Mouse (Mus musculus): Measurements from ENCODE around the gene Gm49396. TPM values are rescaled to one million over a fixed set of nuclear protein-coding genes. Genes with fewer than 3 reads are reported as not detected.

Gene Gm49396
- total RNA-seq (2017) = 20.0 and 20.3 TPM in 2 replicates

- ATAC-seq (ENCODE audit: extremely low read depth, insufficient number of reproducible peaks, low FRiP score, poor library complexity, severe bottlenecking) = peak; percentile 73
Observed at GRCm38 (mm10) chr7:30563117-30563905, at the start of gene Gm49396, which contains the start of the genes U2af1l4 and Psenen. Gene Gm49396, plus strand, starts transcription at chr7:30563344. Gene U2af1l4, plus strand, starts transcription at chr7:30563301. Gene Psenen, minus strand, starts transcription at chr7:30563627.

DNA sequence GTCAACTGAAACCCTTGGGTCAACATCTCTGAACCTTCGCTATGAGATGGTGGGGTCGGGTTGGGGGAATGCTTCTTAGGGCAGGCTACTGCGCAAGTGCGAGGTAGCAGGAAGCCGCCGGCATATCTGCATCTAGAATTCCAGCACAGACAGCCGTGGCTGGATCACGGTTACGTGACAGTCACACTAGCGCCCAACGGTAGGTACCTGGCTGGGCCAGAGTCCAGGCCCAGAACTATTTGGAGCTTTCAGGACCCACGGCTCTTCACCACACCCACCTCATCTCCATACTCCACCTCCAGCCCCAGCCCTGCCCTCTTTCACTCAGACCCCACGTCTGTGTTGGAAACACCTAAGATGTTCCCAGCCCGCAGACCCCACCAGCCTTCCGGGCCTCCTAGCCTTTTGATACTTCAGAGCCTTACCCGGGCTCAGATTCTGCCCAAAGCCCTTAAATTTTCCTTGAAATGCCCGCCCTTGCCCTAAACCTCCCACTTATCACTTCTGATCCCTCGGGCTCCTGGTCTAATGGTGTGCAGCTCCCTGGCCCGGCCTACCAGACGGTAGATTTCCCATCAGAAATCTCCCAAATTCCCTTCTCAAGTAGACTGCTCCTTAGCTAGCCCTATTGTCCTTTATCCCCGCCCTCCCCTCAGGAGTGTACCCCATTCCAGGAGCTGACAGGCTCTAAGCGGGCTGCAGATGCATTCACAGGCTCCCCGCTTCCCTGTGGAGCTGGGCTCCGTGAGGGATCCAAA lies 48.0 kb upstream of the Gm49396 start:
- no peak for ATAC-seq (ENCODE audit: extremely low read depth, insufficient number of reproducible peaks, low FRiP score, poor library complexity, severe bottlenecking)

DNA sequence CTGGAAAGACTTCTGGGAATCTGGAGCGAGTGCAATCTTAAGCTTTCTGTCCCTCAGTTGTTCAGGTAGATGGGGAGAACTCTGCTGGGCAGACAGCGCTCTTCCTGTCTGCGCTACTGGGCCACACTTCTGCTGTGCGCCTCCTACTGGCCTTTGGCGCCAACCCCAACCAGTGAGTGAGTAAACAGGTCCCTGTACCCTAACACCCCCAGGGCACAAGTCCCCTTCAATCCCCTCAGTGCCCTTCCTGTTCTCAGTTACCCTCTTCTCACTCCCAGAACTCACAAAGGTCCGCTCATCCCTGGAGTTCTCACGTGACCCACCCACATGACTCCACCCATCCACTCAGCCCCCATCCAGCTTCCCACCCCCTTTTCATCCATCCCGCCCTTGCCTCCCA lies 44.8 kb upstream of the Gm49396 start:
- ATAC-seq (ENCODE audit: extremely low read depth, insufficient number of reproducible peaks, low FRiP score, poor library complexity, severe bottlenecking) = no peak

DNA sequence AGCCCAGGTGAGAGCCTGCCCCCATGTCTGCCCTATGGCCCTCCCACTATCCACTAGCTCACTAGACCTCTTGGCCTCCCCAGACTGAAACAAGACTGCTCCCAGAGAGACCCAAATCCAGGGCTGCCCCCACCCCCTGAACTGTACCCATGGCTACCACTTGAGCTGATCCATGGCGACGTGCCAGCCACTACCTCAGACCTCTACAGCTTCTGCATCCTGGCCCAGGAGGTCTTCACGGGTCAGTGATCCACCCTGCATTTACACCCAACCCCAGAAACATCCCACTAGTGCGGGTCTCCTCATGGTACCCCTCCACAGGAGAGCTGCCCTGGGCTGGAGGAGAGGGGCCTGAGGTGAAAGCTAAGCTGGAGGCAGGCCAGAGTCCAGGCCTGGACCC lies 42.7 kb upstream of the Gm49396 start:
- no peak for ATAC-seq (ENCODE audit: extremely low read depth, insufficient number of reproducible peaks, low FRiP score, poor library complexity, severe bottlenecking)

DNA sequence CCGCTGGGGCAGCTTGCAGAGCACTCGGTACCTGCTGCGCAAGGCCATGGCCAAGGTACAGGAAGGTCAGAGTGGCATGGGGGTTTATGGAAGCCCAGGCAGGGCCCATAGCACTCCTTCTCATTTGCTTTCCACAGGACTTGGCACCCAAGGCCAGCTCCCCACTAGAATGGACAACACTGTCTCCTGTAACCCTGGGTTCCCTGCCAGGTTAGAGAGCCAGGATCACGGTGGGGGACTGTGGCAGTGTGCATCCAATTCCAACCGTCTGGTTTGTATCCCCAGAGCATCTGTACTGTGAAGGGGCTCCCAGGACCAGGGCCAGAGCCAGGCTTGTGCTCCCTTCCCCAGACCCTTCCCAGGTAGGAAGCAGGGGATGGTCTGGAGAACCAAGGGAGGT lies 42.3 kb upstream of the Gm49396 start:
- ATAC-seq (ENCODE audit: extremely low read depth, insufficient number of reproducible peaks, low FRiP score, poor library complexity, severe bottlenecking) = no peak

DNA sequence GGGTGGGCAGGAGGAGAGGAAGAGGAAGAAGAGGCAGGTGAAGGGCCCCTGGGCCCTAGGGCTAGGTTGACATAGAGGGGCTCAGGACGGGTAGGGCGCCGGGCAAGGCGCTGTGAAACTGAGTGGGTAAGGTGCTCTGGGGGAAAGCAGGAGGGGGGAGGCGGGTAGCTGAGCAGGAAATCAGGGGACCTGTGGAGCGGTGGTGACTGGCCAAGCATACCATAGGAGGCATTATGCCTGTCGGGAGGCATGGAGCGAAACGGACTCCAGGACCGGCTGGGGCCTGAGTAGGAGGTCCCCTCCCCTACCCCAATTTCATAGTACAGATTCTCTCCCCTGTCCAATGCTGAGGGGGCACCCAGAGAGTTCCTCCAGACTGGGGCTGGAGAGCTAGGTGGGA lies 40.3 kb upstream of the Gm49396 start:
- ATAC-seq (ENCODE audit: extremely low read depth, insufficient number of reproducible peaks, low FRiP score, poor library complexity, severe bottlenecking) = no peak

DNA sequence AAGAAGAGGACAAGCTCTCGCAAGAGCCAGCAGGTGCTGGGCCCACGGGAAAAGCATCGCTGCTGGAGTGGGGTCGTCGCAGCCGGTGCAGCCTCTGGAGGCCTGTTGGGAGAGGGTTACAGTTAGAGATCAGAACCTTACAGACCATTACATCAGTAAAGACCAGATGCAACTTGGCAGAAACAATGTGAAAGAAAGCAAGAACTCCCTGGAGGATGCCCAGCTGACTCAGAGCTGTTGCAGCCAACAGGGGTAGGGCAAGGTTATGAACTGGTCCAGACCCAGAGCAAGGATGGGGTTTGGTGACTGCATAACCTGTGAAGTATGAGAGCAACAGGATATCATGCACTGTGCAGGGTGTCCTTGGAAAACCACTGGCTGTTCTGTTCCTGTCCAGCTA lies 38.7 kb upstream of the Gm49396 start:
- ATAC-seq (ENCODE audit: extremely low read depth, insufficient number of reproducible peaks, low FRiP score, poor library complexity, severe bottlenecking) = no peak

- ATAC-seq (ENCODE audit: extremely low read depth, insufficient number of reproducible peaks, low FRiP score, poor library complexity, severe bottlenecking) = no peak
Observed at GRCm38 (mm10) chr7:30525954-30526353, 37.2 kb upstream of the Gm49396 start.

DNA sequence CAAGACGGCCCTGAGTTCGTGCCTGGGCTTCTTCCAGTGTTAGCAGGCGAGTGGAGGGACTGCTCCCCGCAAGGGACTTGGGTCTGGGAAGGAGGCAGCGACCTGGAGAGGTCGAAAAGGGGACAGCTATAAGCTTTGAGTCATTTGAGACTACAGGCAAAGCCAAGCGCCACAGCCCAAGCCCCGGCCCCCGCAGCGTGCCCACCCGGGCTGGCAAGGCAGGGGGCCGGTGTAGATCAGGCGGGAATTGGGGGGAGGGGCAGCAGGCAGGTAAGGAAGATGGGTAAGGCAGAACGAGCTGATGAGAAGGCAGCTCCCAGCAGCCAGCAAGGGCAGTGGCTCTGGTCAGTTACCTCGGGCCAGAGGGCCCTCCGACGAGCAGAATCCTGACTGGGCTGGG lies 36.7 kb upstream of the Gm49396 start:
- no peak for ATAC-seq (ENCODE audit: extremely low read depth, insufficient number of reproducible peaks, low FRiP score, poor library complexity, severe bottlenecking)

GRCm38 (mm10) chr7:30526981-30527380 lies 36.2 kb upstream of the Gm49396 start:
- ATAC-seq (ENCODE audit: extremely low read depth, insufficient number of reproducible peaks, low FRiP score, poor library complexity, severe bottlenecking) = no peak

- no peak for ATAC-seq (ENCODE audit: extremely low read depth, insufficient number of reproducible peaks, low FRiP score, poor library complexity, severe bottlenecking)
Observed at GRCm38 (mm10) chr7:30531291-30531815, 31.8 kb upstream of the Gm49396 start.

GRCm38 (mm10) chr7:30532931-30533330 lies 30.2 kb upstream of the Gm49396 start:
- no peak for ATAC-seq (ENCODE audit: extremely low read depth, insufficient number of reproducible peaks, low FRiP score, poor library complexity, severe bottlenecking)

DNA sequence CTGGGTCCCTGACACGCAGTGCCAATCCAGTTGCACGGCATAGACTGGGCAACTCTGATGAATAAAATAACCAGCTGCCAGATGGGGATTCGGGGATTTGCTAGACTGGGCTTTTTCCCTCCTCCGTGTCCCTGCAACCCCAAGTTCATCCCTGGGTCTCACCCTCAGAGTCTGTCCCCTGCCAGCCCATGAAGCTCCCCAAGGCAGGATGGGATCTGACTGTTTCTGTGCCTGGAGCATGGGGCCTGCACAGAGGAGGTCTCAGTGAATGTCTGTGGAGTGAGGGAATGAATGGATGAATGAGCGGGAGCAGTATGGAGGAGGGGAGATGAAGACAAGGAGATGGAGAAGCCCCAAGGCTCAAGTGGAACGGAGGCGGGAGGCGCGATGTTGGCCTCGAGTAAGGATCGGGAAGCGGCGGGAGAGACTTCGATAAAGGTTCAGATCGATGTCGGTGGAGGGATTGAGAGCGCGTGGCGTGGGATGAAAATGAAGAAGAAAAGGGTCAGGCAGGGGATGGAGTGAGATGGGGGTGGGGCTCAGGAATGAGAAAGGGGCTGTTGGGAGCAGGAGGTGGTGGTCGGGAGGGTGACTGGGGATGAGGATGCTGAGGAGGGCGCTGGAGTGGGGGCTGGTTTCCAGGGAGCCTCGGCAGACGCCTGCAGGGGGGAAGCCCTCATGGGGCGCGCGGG lies 29.1 kb upstream of the Gm49396 start:
- ATAC-seq (ENCODE audit: extremely low read depth, insufficient number of reproducible peaks, low FRiP score, poor library complexity, severe bottlenecking) = no peak

GRCm38 (mm10) chr7:30534633-30535577 lies 28.2 kb upstream of the Gm49396 start, which contains the start of gene Arhgap33:
Gene Arhgap33, minus strand, starts transcription at chr7:30535060.
- ATAC-seq (ENCODE audit: extremely low read depth, insufficient number of reproducible peaks, low FRiP score, poor library complexity, severe bottlenecking) = peak; percentile 87

GRCm38 (mm10) chr7:30540572-30540971 lies 22.6 kb upstream of the Gm49396 start:
- ATAC-seq (ENCODE audit: extremely low read depth, insufficient number of reproducible peaks, low FRiP score, poor library complexity, severe bottlenecking) = no peak

DNA sequence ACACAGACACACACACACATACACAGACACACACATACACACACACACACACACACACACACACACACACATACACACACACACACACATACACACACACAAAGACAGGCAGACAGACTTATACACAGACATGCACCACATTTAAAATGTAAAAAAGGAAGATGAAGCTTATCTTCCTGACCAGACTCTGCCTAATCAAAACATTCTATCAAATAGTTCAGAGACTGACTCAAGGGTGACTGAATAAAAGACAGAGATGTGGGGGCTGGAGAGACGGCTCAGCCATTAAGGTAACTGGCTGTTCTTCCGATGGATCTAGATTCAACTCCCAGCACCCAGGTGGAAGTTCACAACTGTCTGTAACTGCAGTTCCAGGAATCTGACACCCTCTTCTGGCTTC lies 18.8 kb upstream of the Gm49396 start:
- no peak for ATAC-seq (ENCODE audit: extremely low read depth, insufficient number of reproducible peaks, low FRiP score, poor library complexity, severe bottlenecking)

- no peak for ATAC-seq (ENCODE audit: extremely low read depth, insufficient number of reproducible peaks, low FRiP score, poor library complexity, severe bottlenecking)
Observed at GRCm38 (mm10) chr7:30549880-30550279, 13.3 kb upstream of the Gm49396 start.

GRCm38 (mm10) chr7:30550603-30551002 lies 12.5 kb upstream of the Gm49396 start:
- no peak for ATAC-seq (ENCODE audit: extremely low read depth, insufficient number of reproducible peaks, low FRiP score, poor library complexity, severe bottlenecking)

All from neutrophil, adult 5-6 weeks (primary cell).